Mouse (Mus musculus) myocyte (in vitro differentiated cells): ENCODE measurements around the gene Mpc2. TPM values are rescaled to one million over a fixed set of nuclear protein-coding genes. Genes with fewer than 3 reads are reported as not detected.

Experiments
- H3K27me3 ChIP-seq: one replicate; pipeline ENCODE4 v1.6.1; 2011; ENCODE audit not compliant: control insufficient read depth, insufficient read depth, insufficient read length
- H3K36me3 ChIP-seq: one replicate; pipeline ENCODE4 v1.6.1; 2011; ENCODE audit not compliant: control insufficient read depth, insufficient read depth
- H3K4me2 ChIP-seq: one replicate; pipeline ENCODE4 v1.6.1; 2011; ENCODE audit warnings: low read depth, control low read depth
- H3K4me3 ChIP-seq: one replicate; pipeline ENCODE4 v1.5.1; 2011; ENCODE audit warnings: mild to moderate bottlenecking, control low read depth, moderate library complexity
- H3K79me2 ChIP-seq: one replicate; pipeline ENCODE4 v1.6.1; 2011; ENCODE audit not compliant: control insufficient read depth, insufficient read depth
- H3ac ChIP-seq: one replicate; pipeline ENCODE4 v1.6.1; 2011; ENCODE audit not compliant: control insufficient read depth, insufficient read length
- CEBPB ChIP-seq: IDR thresholded peaks from 2 replicates; pipeline ENCODE4 v1.6.1; 2011; ENCODE audit warnings: mild to moderate bottlenecking, moderate library complexity; ENCODE audit not compliant: poor library complexity, insufficient read depth, severe bottlenecking
- E2F4 ChIP-seq: IDR thresholded peaks from one replicate; pipeline ENCODE4 v1.6.1; 2011; ENCODE audit warnings: mild to moderate bottlenecking, control low read depth, moderate library complexity; ENCODE audit not compliant: insufficient read depth
- MAX ChIP-seq: IDR thresholded peaks from one replicate; pipeline ENCODE4 v1.6.1; 2011; ENCODE audit warnings: low read depth, mild to moderate bottlenecking, control low read depth
- MYOD1 ChIP-seq, 3 experiments: IDR thresholded peaks; one replicate each; pipeline ENCODE4 v1.6.1; 2011; ENCODE audit warnings: control low read depth in 2 of 3, low read depth in 2 of 3, mild to moderate bottlenecking in 2 of 3, moderate library complexity in 1 of 3; ENCODE audit not compliant: insufficient read length in 2 of 3, control insufficient read depth in 1 of 3
- MYOG ChIP-seq, 3 experiments: IDR thresholded peaks; one replicate each; pipeline ENCODE4 v1.6.1; 2011; ENCODE audit warnings: control low read depth in 2 of 3, low read depth in 2 of 3, mild to moderate bottlenecking in 2 of 3; ENCODE audit not compliant: insufficient read length in 2 of 3, control insufficient read depth in 1 of 3, insufficient read depth in 1 of 3
- POLR2A ChIP-seq: IDR thresholded peaks from one replicate; pipeline ENCODE4 v1.6.1; 2011; ENCODE audit warnings: low read depth, mild to moderate bottlenecking, control low read depth, moderate library complexity; ENCODE audit not compliant: insufficient read length
- POLR2AphosphoS2 ChIP-seq: IDR thresholded peaks from one replicate; pipeline ENCODE4 v1.6.1; 2011; ENCODE audit warnings: low read depth, control low read depth; ENCODE audit not compliant: insufficient read length
- REST ChIP-seq: IDR thresholded peaks from one replicate; pipeline ENCODE4 v1.6.1; 2011; ENCODE audit warnings: mild to moderate bottlenecking, control low read depth, moderate library complexity; ENCODE audit not compliant: insufficient read depth, insufficient read length
- SRF ChIP-seq: IDR thresholded peaks from one replicate; pipeline ENCODE4 v1.6.1; 2011; ENCODE audit warnings: low read depth; ENCODE audit not compliant: control insufficient read depth, insufficient read length
- TCF12 ChIP-seq: IDR thresholded peaks from one replicate; pipeline ENCODE4 v1.6.1; 2011; ENCODE audit warnings: mild to moderate bottlenecking, control low read depth; ENCODE audit not compliant: poor library complexity, insufficient read depth, severe bottlenecking
- TCF3 ChIP-seq: IDR thresholded peaks from one replicate; pipeline ENCODE4 v1.6.1; 2011; ENCODE audit warnings: low read depth, control low read depth; ENCODE audit not compliant: insufficient read length
- USF1 ChIP-seq: IDR thresholded peaks from one replicate; pipeline ENCODE4 v1.6.1; 2011; ENCODE audit warnings: low read depth, mild to moderate bottlenecking, control low read depth, moderate library complexity
- polyA plus RNA-seq: library from polyadenylated mRNA; unstranded; fragments of >200 nt; fragmentation: generic; extraction: Trizol; gene quantifications from one replicate; pipeline ENCODE4 v1.2.1, GENCODE M21; 2012; ENCODE audit warnings: missing spikeins

The Mpc2 gene
- polyA plus RNA-seq, 1 experiment: 85.0 TPM

DNA sequence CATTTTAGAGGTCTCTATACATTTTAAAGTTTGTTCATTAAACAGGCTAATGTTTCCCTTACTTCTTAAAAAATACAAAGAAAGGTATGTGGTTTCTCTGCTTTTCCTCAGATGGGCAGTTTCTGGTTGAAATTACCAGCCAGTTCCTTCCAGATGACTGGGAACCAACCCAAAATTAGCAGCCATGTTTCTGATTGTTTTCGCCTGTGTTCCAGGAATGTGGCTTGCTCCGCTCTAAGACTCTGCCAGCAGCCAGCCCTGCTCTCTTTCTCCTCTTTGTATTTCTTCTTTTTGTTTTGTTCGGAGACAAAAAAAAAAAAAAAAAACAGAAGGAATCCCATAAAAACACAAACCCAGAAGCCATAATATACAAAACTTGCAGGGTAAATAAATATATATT lies 38.4 kb downstream of the Mpc2 start:
- Histone ChIP-seq H3K4me3 (no peak overlapping the region), H3K79me2 (no peaks in the 10 kb centered on the region), H3K36me3 (no peaks in the 10 kb centered on the region), H3K27me3 (no peaks in the 10 kb centered on the region), H3K4me2 (no peak overlapping the region), H3ac (no peak overlapping the region)
- TF ChIP-seq TCF12: no peak
- no peak for TF ChIP-seq MYOG (IDR thresholded peaks at IDR 0.05; ENCODE audit: control insufficient read depth in 1 of 3, insufficient read depth in 1 of 3, insufficient read length in 2 of 3, low read depth in 2 of 3)
- no peak for TF ChIP-seq REST
- no peak for TF ChIP-seq POLR2AphosphoS2
- TF ChIP-seq E2F4: no peak
- no peak for TF ChIP-seq CEBPB
- TF ChIP-seq MYOD1 (IDR thresholded peaks at IDR 0.05; ENCODE audit: control insufficient read depth in 1 of 3, insufficient read length in 2 of 3, low read depth in 2 of 3): no peak
- no peak for TF ChIP-seq USF1
- TF ChIP-seq SRF: no peak
- TF ChIP-seq MAX: no peak
- TF ChIP-seq TCF3: no peak
- TF ChIP-seq POLR2A: no peak

GRCm38 (mm10) chr1:165503307-165504024 lies 43.0 kb downstream of the Mpc2 start:
- no peaks in the 10 kb centered on the region for H3K27me3 ChIP-seq
- H3K4me3 ChIP-seq: no peak overlapping the region
- H3K79me2 ChIP-seq: no peaks in the 10 kb centered on the region
- no peak overlapping the region for H3ac ChIP-seq
- no peak overlapping the region for H3K4me2 ChIP-seq
- no peaks in the 10 kb centered on the region for H3K36me3 ChIP-seq
- TF ChIP-seq MYOG (IDR thresholded peaks at IDR 0.05; ENCODE audit: control insufficient read depth in 1 of 3, insufficient read depth in 1 of 3, insufficient read length in 2 of 3, low read depth in 2 of 3): no peak
- peak in 1 of 3 experiments; percentile 17 for TF ChIP-seq MYOD1 (IDR thresholded peaks at IDR 0.05; ENCODE audit: control insufficient read depth in 1 of 3, insufficient read length in 2 of 3, low read depth in 2 of 3)
- no peak for TF ChIP-seq POLR2AphosphoS2

- Histone ChIP-seq H3K4me3 (no peak overlapping the region), H3K27me3 (no peaks in the 10 kb centered on the region), H3K79me2 (no peaks in the 10 kb centered on the region), H3ac (no peak overlapping the region), H3K36me3 (no peaks in the 10 kb centered on the region), H3K4me2 (no peak overlapping the region)
- TF ChIP-seq TCF3 (no peak), MYOG (IDR thresholded peaks at IDR 0.05; ENCODE audit: control insufficient read depth in 1 of 3, insufficient read depth in 1 of 3, insufficient read length in 2 of 3, low read depth in 2 of 3) (no peak), CEBPB (no peak), USF1 (no peak), MYOD1 (IDR thresholded peaks at IDR 0.05; ENCODE audit: control insufficient read depth in 1 of 3, insufficient read length in 2 of 3, low read depth in 2 of 3) (no peak), SRF (no peak), TCF12 (no peak), REST (no peak), POLR2A (no peak), POLR2AphosphoS2 (no peak), E2F4 (no peak), MAX (no peak)
Observed at GRCm38 (mm10) chr1:165506303-165506702, 45.9 kb downstream of the Mpc2 start.

- TF ChIP-seq MAX (no peak), TCF12 (no peak), POLR2AphosphoS2 (no peak), MYOD1 (IDR thresholded peaks at IDR 0.05; ENCODE audit: control insufficient read depth in 1 of 3, insufficient read length in 2 of 3, low read depth in 2 of 3) (no peak), POLR2A (no peak), SRF (no peak), CEBPB (no peak), REST (no peak), MYOG (IDR thresholded peaks at IDR 0.05; ENCODE audit: control insufficient read depth in 1 of 3, insufficient read depth in 1 of 3, insufficient read length in 2 of 3, low read depth in 2 of 3) (no peak), E2F4 (no peak), USF1 (no peak), TCF3 (no peak)
- H3K4me3 ChIP-seq: no peak overlapping the region
- no peaks in the 10 kb centered on the region for H3K27me3 ChIP-seq
- H3ac ChIP-seq: no peak overlapping the region
- H3K36me3 ChIP-seq: no peaks in the 10 kb centered on the region
- H3K4me2 ChIP-seq: no peak overlapping the region
- H3K79me2 ChIP-seq: no peaks in the 10 kb centered on the region
Observed at GRCm38 (mm10) chr1:165510161-165510560, 49.7 kb downstream of the Mpc2 start.
